Mouse (Mus musculus): ENCODE measurements around the gene Xpnpep3. TPM values are rescaled to one million over a fixed set of nuclear protein-coding genes. Genes with fewer than 3 reads are reported as not detected.

Gene Xpnpep3
- polyA plus RNA-seq, 1 experiment from 2014 or later: 10.2 TPM

DNA sequence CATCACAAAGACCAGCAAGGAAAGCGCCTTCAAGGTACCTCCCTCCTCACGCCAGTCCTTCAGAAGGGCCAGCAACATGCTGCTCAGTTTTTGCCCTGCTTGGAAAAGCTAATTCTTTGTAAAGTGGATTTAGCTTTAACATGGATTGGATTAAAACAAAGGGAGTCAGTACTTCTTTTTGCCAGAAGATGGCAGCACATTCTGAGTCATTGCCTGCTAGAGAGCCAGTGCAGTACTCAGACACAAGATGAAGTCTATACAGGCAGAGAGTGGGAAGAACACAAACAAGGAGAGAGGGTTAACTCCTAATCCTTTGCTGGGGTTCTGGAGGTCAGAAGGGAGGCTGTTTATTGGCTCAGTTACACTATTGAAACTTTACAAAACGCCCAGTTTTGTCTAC is 48.5 kb downstream of the Xpnpep3 start:
- Histone ChIP-seq H3K4me2 (ENCODE audit: low read depth, low read length, severe bottlenecking) (no peak overlapping the region), H3K9me3 (ENCODE audit: control insufficient read depth, low read length) (no peaks in the 10 kb centered on the region), H3K36me3 (ENCODE audit: control insufficient read depth, insufficient read depth, low read length) (no peaks in the 10 kb centered on the region; the same call in 1 of the 2 replicates), H3K4me1 (replicated peaks; ENCODE audit: control insufficient read depth, insufficient read depth, low read length) (no peaks in the 10 kb centered on the region), H3K9ac (ENCODE audit: low read length) (no peak overlapping the region), H3K4me3 (ENCODE audit: low read depth, low read length) (no peak overlapping the region), H3K27me3 (ENCODE audit: control insufficient read depth, insufficient read depth, low read length) (no peaks in the 10 kb centered on the region), H3K27ac (ENCODE audit: low read depth, low read length) (no peak overlapping the region)
- ATAC-seq (replicated peaks; ENCODE audit: low FRiP score) (no peak), DNase-seq (ENCODE audit: low spot score) (no peak)
- 58% methylated on average over 3 of the region's 3 CpGs for WGBS

- ATAC-seq (replicated peaks; ENCODE audit: low FRiP score) (no peak), DNase-seq (ENCODE audit: low spot score) (no peak)
- Histone ChIP-seq H3K4me1 (replicated peaks; ENCODE audit: control insufficient read depth, insufficient read depth, low read length) (no peaks in the 10 kb centered on the region; the same call in 1 of the 2 replicates), H3K27ac (ENCODE audit: low read depth, low read length) (no peak overlapping the region), H3K9ac (ENCODE audit: low read length) (no peak overlapping the region), H3K36me3 (ENCODE audit: control insufficient read depth, insufficient read depth, low read length) (no peaks in the 10 kb centered on the region), H3K27me3 (ENCODE audit: control insufficient read depth, insufficient read depth, low read length) (no peaks in the 10 kb centered on the region), H3K4me3 (ENCODE audit: low read depth, low read length) (no peak overlapping the region), H3K4me2 (ENCODE audit: low read depth, low read length, severe bottlenecking) (no peak overlapping the region), H3K9me3 (ENCODE audit: control insufficient read depth, low read length) (no peaks in the 10 kb centered on the region; the same call in 1 of the 2 replicates)
- 78% methylated on average over 7 of the region's 7 CpGs for WGBS
These were observed 61.6 kb downstream of the Xpnpep3 start for GRCm38 (mm10) chr15:81461523-81461922.

- no peak for DNase-seq (ENCODE audit: low spot score)
- peak overlapping the region; percentile 60 for H3K9ac ChIP-seq (ENCODE audit: low read length)
These were observed 65.2 kb downstream of the Xpnpep3 start for GRCm38 (mm10) chr15:81465016-81465660.

DNA sequence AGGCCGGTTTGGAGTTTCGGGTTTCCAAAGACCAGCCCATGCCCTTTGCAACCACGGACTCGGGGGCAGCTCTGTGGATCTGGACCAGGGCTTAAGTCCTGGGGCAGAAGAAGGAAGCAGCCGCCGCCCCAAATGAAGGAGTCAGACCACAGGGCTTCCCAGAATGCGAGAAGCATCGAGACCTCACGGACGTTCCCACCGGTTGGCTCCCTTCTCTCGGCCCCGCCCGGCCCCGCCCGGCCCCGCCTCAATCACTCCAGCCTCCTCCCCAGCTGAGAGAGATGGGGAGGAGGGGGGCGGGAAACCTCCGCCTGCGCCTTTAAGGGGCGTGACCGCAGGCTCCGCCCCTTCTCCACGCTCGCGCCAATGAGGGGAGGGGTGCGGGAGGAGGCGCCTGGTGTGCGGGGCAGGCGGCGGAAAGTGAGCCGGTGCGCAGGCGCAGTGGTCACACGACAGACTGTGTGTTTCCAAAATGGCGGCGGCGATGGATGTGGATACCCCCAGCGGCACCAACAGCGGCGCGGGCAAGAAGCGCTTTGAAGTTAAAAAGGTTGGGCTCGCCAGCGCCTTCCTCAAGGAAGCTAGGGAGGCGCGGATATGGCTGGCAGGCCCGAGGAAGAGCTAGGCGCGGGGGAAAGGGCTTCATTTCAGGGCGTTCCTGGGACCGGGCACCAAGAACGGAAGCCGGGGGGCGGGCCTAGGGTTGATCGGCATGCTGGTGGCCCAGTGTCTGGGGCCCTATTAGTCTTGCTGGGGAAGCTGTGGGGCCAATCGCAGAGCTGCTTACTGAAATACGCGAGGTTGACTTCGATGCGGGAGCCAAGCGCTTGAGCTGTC is 66.2 kb downstream of the Xpnpep3 start, which contains the start of gene Rbx1:
TSS of gene Rbx1 (plus strand) at position 396 of the 837 bp plus-strand sequence.
- Histone ChIP-seq H3K4me1 (replicated peaks; ENCODE audit: control insufficient read depth, insufficient read depth, low read length) (peaks cover 4% of the 10 kb centered on the region; the same call in 1 of the 2 replicates), H3K36me3 (ENCODE audit: control insufficient read depth, insufficient read depth, low read length) (peaks cover 8% of the 10 kb centered on the region; the same call in 1 of the 2 replicates), H3K4me2 (ENCODE audit: low read depth, low read length, severe bottlenecking) (peak within 1 kb of the TSS; percentile 64), H3K9ac (ENCODE audit: low read length) (peak within 1 kb of the TSS; percentile 60), H3K9me3 (ENCODE audit: control insufficient read depth, low read length) (no peaks in the 10 kb centered on the region; the same call in 1 of the 2 replicates), H3K27me3 (ENCODE audit: control insufficient read depth, insufficient read depth, low read length) (no peaks in the 10 kb centered on the region), H3K4me3 (ENCODE audit: low read depth, low read length) (peak within 1 kb of the TSS; percentile 70), H3K27ac (ENCODE audit: low read depth, low read length) (peak within 1 kb of the TSS; percentile 69)
- 1% methylated on average over 56 of the region's 62 CpGs for WGBS
- ATAC-seq (replicated peaks; ENCODE audit: low FRiP score): peak; percentile 98
- peak; percentile 100 for DNase-seq (ENCODE audit: low spot score)

More at GRCm38 (mm10) chr15:81465016-81465660, 65.2 kb downstream of the Xpnpep3 start:
- peaks cover 7% of the 10 kb centered on the region; the same call in 1 of the 2 replicates for H3K36me3 ChIP-seq (ENCODE audit: control insufficient read depth, insufficient read depth, low read length)
- no peaks in the 10 kb centered on the region; the same call in 1 of the 2 replicates for H3K9me3 ChIP-seq (ENCODE audit: control insufficient read depth, low read length)
- peak overlapping the region; percentile 58; the same call in 1 of the 2 replicates for H3K27ac ChIP-seq (ENCODE audit: low read depth, low read length)
- H3K4me1 ChIP-seq (replicated peaks; ENCODE audit: control insufficient read depth, insufficient read depth, low read length): peaks cover 4% of the 10 kb centered on the region; the same call in 1 of the 2 replicates
- ATAC-seq (replicated peaks; ENCODE audit: low FRiP score): no peak
- peak overlapping the region; percentile 70 for H3K4me3 ChIP-seq (ENCODE audit: low read depth, low read length)
- peak overlapping the region; percentile 64 for H3K4me2 ChIP-seq (ENCODE audit: low read depth, low read length, severe bottlenecking)
- H3K27me3 ChIP-seq (ENCODE audit: control insufficient read depth, insufficient read depth, low read length): no peaks in the 10 kb centered on the region
- WGBS: 84% methylated on average over 12 of the region's 12 CpGs

DNA sequence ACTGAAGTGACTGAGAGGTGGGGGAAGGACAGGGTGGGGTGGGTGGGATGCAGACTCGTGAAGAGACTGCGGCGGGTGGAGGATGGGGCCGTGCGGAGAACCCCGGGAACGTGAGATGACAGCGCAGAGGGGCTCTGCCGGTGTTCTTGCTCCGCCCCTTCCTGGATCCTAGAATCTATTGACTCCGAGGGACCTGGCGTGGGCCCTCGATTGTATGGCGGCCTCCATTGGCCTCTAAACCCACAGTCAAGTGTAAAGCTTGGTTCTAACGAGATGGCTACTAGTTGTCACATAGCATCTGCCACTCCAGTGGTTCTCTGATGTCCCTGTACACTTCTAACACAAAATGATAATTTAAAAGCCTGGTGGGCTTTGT is 66.8 kb downstream of the Xpnpep3 start:
- Histone ChIP-seq H3K27ac (ENCODE audit: low read depth, low read length) (peak overlapping the region; percentile 69), H3K4me1 (replicated peaks; ENCODE audit: control insufficient read depth, insufficient read depth, low read length) (peaks cover 4% of the 10 kb centered on the region; the same call in 1 of the 2 replicates), H3K9me3 (ENCODE audit: control insufficient read depth, low read length) (no peaks in the 10 kb centered on the region; the same call in 1 of the 2 replicates), H3K27me3 (ENCODE audit: control insufficient read depth, insufficient read depth, low read length) (no peaks in the 10 kb centered on the region), H3K9ac (ENCODE audit: low read length) (peak overlapping the region; percentile 60), H3K4me3 (ENCODE audit: low read depth, low read length) (peak overlapping the region; percentile 70), H3K4me2 (ENCODE audit: low read depth, low read length, severe bottlenecking) (peak overlapping the region; percentile 53), H3K36me3 (ENCODE audit: control insufficient read depth, insufficient read depth, low read length) (peaks cover 9% of the 10 kb centered on the region; the same call in 1 of the 2 replicates)
- no peak; the same call in 1 of the 2 replicates for ATAC-seq (replicated peaks; ENCODE audit: low FRiP score)
- WGBS: 4% methylated on average over 15 of the region's 15 CpGs
- DNase-seq (ENCODE audit: low spot score): no peak

DNA sequence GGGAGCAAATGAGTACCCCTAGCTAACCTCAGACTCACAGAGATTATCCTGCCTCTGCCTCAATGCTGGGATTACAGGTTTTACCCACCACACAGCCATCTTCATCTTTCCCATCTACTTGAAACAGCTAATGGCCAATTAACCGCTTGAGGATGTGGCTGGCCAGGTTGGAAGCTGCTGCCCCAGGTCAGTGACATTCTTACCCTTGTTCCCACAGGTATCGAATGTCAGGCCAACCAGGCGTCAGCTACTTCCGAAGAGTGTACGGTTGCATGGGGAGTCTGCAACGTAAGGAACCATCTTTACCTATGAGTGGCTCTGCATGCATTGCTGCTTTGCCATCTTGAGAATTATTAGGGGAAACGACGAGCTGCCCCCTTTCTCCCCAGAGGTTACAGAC is 70.8 kb downstream of the Xpnpep3 start:
- Histone ChIP-seq H3K4me1 (replicated peaks; ENCODE audit: control insufficient read depth, insufficient read depth, low read length) (peaks cover 4% of the 10 kb centered on the region; the same call in 1 of the 2 replicates), H3K4me2 (ENCODE audit: low read depth, low read length, severe bottlenecking) (no peak overlapping the region), H3K9ac (ENCODE audit: low read length) (no peak overlapping the region), H3K4me3 (ENCODE audit: low read depth, low read length) (no peak overlapping the region), H3K9me3 (ENCODE audit: control insufficient read depth, low read length) (no peaks in the 10 kb centered on the region), H3K36me3 (ENCODE audit: control insufficient read depth, insufficient read depth, low read length) (peaks cover 21% of the 10 kb centered on the region; the same call in 1 of the 2 replicates), H3K27ac (ENCODE audit: low read depth, low read length) (no peak overlapping the region), H3K27me3 (ENCODE audit: control insufficient read depth, insufficient read depth, low read length) (no peaks in the 10 kb centered on the region)
- DNase-seq (ENCODE audit: low spot score): no peak
- WGBS: 85% methylated on average over 8 of the region's 8 CpGs
- no peak for ATAC-seq (replicated peaks; ENCODE audit: low FRiP score)

DNA sequence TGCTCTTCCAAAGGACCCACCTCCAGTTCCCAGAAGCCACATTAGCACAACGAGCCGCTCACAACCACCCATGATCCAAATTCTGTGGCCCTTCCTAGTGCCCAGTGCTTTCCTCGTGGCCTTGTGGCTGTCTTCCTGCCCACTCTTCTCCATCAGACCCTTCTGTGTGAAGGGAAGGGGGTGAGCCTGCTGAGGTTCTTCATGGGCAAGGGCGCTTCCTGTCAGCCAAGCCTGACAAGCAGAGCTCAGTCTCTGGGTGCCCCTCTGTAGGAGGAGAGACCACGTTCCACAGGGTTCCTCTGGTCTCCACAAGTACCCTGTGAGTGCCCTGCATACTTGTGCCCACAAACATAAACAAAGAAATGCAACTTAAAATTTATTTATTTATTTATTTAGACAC is 72.3 kb downstream of the Xpnpep3 start:
- ATAC-seq (replicated peaks; ENCODE audit: low FRiP score) (no peak), DNase-seq (ENCODE audit: low spot score) (no peak)
- Histone ChIP-seq H3K4me1 (replicated peaks; ENCODE audit: control insufficient read depth, insufficient read depth, low read length) (peaks cover 6% of the 10 kb centered on the region; the same call in 1 of the 2 replicates), H3K4me2 (ENCODE audit: low read depth, low read length, severe bottlenecking) (no peak overlapping the region), H3K27me3 (ENCODE audit: control insufficient read depth, insufficient read depth, low read length) (no peaks in the 10 kb centered on the region), H3K4me3 (ENCODE audit: low read depth, low read length) (no peak overlapping the region), H3K9me3 (ENCODE audit: control insufficient read depth, low read length) (no peaks in the 10 kb centered on the region), H3K9ac (ENCODE audit: low read length) (no peak overlapping the region), H3K36me3 (ENCODE audit: control insufficient read depth, insufficient read depth, low read length) (peaks cover 21% of the 10 kb centered on the region; the same call in 1 of the 2 replicates), H3K27ac (ENCODE audit: low read depth, low read length) (no peak overlapping the region)
- 91% methylated on average over 5 of the region's 5 CpGs for WGBS

DNA sequence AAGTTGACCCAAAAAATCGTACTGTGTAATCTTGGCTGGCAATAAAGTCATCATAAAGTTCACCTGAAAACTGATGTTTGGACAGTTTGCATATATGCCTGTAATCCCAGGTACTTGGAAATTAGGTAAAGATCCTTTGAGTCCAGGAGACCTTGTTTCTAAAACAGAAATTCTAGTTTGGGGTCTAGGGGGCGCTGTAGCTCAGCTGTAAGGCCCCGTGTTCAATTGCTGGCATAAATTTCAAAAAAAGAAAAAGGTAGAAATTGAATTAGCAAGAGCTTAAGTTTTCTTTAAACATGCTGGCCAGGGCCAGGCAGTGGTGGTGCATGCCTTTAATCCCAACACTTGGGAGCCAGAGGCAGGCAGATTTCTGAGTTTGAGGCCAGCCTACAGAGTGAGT is 75.7 kb downstream of the Xpnpep3 start:
- ATAC-seq (replicated peaks; ENCODE audit: low FRiP score): no peak
- Histone ChIP-seq H3K4me1 (replicated peaks; ENCODE audit: control insufficient read depth, insufficient read depth, low read length) (0 out of 2 replicates have a peak, but pooled peaks cover 3% of the 10 kb centered on the region), H3K9me3 (ENCODE audit: control insufficient read depth, low read length) (no peaks in the 10 kb centered on the region), H3K27me3 (ENCODE audit: control insufficient read depth, insufficient read depth, low read length) (no peaks in the 10 kb centered on the region), H3K4me3 (ENCODE audit: low read depth, low read length) (no peak overlapping the region), H3K4me2 (ENCODE audit: low read depth, low read length, severe bottlenecking) (no peak overlapping the region), H3K36me3 (ENCODE audit: control insufficient read depth, insufficient read depth, low read length) (peaks cover 14% of the 10 kb centered on the region; the same call in 1 of the 2 replicates), H3K27ac (ENCODE audit: low read depth, low read length) (no peak overlapping the region), H3K9ac (ENCODE audit: low read length) (no peak overlapping the region)
- WGBS: 40% methylated on average over 3 of the region's 3 CpGs
- DNase-seq (ENCODE audit: low spot score): no peak

Data from forebrain, embryonic 11.5 days (tissue).